Mouse (Mus musculus) MN1 (cell line): ENCODE results near the gene Gpr132.
"Not testable (repeated sequence)": the region's sequence is repeated elsewhere in the genome, so short reads cannot be mapped to it uniquely, and the experiment has no call there.

Experiments
- DNase-seq: peaks from one replicate; pipeline ENCODE4 v3.0.0-alpha.2; 2016; ENCODE audit warnings: low spot score

Gpr132 gene

GRCm38 (mm10) chr12:112853050-112853729, 14.8 kb downstream of the Gpr132 start:
- DNase-seq: no peak

DNA sequence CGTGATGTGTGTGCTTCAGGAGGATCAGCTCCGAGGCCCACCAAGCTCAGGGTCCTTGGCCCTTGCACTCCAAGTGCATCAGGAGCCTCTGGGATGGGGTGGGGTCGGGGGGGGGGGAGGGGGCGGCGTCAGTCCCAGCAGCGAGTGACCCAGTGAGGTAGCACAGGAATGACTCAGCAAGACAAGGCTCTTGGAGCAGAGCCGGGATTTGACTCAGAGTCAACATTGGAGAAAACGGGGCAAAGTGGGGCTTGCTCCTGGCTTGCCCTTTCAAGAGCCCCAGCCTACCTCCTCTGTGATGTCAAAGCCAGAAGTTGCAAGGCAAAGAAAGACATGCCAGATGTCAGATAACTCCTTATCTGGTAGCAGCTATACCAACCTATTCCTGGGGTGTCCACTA, 16.9 kb downstream of the Gpr132 start:
- DNase-seq: no peak

- DNase-seq: no peak
Measured at GRCm38 (mm10) chr12:112850344-112850743, 17.7 kb downstream of the Gpr132 start.

- peak; percentile 20 for DNase-seq
Measured at GRCm38 (mm10) chr12:112849235-112850022, 18.6 kb downstream of the Gpr132 start.

DNA sequence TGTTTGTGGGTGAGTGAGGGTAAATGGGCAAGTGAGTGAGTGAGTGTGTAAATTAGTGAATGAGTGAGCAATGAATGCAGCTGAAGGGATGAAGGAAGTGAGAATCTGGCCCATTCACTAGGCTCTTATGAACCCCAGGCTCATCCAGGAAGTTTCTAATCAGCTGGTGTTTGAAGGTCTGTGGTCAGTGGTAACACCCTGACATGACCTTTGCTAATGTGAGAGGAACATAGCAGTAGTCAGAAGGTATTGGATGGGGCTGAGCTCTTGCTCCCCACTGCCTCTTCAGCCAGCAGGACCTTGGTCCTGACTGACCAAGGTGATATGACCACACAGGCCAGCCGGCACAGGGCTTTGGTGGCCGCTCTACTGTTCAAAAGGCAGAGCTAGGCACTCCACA, 20.1 kb downstream of the Gpr132 start:
- DNase-seq: no peak

DNA sequence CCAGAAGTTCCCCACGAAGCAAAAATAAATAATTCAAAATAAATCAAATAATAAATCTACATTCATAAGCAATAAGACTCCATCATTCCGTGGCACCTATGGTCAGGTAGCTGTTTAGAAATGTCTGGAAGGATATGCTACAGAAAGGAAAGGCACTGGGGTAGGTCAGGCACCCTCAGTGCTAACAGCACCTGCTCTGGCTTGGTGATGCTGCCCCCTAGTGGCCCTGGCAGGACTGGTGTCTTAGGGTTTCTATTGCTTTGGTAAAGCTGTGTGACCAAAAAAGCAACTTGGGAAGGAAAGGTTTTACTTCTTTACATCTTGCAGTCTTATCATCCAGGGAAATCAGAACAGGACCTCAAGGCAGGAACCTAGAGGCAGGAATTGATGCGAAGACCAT, 24.2 kb downstream of the Gpr132 start:
- peak; percentile 79 for DNase-seq

DNA sequence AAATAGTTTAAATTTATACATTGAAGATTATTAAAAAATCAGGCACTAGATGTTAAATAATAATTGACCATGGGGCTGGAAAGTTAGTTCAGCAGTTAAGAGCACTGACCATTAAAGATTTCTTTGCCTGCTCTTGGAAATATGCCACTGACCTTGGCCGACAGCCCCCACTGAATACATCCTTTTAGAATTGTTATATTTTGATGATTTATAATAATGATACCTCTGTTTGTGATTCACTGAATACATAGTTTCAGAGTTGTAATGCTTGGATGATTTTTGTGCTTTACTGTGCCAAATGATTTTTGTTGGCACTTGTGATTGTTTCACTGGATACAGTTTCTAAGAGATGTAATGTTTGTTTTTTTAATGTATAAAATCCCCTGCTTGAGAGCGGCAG, 25.9 kb downstream of the Gpr132 start:
- DNase-seq: not testable (repeated sequence)

DNA sequence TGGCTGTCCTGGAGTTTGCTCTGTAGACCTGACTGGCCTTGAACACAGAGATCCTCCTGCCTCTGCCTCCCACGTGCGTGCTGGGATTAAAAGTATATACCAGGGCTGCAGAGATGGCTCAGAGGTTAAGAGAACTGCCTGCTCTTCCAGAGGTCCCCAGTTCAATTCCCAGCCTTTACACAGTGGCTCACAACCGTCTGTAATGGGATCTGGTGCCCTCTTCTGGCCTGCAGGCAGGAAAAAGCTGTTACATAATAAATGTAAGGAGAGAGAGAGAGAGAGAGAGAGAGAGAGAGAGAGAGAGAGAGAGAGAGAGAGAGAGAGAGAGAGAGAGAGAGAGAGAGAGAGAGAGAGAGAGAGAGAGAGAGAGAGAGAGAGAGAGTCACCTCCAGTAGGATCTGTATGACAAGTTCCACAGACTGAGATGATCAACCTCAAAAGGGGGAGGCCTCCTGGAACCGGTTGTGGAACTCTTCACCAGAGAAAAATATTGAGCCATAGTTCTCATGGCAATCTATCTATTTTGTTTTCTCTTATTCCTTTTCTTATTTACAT, 26.6 kb downstream of the Gpr132 start:
- not testable (repeated sequence) for DNase-seq

DNA sequence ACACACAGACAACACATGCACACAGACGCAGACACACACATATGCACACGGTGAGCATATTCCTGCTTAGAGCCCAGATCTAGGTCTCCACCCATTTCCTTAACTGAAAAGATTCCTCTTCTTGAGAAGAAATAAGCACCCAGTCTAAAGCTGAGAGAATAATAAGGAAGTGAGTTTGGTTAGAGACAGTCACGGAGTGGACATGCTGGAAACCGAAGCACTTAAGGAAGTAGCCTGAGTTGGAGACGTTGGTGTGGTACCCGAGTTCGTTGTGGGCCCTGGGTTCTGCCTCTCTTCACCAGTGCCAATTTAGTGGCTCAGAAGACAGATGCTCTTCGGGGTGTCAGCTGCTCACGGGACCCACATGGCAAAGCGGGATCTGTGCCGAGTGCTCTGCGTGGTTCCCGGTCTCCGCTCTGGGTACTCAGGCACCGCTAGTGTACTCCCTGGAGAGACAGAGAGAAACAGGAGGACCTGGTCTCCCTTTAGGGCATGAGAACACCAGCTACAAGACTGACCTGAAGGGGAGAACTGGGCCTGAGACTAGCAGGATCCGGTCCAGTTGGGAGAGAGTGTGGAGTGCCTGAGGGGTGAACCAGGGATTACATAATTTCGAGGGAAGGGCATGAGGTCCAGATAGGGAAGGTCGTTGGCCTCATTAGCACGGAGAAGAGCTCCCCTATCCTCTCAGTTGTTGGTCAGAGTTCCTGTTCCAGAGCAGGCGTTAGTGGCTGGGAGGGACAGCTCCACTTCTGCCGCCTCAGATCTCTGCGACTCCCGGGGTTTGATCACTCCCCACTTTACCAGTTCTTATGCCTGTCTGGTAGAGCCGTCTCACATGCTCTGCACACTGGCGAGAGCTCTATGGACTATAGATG, 27.6 kb downstream of the Gpr132 start:
- no peak for DNase-seq

DNA sequence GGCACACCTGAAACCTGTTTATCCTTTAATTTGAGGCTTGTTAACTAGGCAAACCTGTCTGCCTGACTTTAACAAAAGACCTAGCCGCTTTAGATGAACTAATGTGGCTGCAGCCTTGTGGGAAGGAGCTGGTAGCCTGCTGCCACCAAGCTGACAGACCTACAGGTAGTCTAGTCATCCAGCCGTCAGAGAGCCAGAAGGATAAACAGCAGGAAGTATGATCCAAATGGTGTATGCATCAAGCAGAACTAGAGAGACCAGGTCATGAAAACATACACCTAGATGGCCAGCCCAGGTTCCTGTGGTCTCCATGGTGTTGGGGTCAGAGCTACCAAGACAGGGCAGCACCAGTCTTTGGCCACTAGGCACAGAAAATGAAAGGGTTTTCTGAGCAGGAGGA, 33.0 kb downstream of the Gpr132 start:
- DNase-seq: no peak

DNA sequence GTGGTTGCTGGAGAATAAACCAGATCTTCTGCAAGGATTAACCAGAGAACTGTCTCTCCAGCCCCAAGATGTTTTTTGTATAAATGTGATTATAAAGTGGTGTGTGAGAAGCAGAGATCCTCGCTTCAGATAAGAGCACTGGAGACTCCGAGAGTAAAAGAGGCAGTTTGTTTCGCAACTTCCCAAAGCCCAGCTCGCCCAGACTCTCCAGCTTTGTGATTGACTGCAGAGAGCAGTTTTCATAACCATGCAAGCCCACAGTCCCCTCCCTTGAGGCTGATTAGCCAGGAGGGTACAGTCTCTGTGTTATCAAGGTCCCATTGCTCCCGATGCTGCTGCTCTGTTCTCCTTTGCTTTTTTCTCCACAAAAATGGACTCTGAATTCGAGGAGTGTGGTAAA, 34.5 kb downstream of the Gpr132 start:
- DNase-seq: no peak

DNA sequence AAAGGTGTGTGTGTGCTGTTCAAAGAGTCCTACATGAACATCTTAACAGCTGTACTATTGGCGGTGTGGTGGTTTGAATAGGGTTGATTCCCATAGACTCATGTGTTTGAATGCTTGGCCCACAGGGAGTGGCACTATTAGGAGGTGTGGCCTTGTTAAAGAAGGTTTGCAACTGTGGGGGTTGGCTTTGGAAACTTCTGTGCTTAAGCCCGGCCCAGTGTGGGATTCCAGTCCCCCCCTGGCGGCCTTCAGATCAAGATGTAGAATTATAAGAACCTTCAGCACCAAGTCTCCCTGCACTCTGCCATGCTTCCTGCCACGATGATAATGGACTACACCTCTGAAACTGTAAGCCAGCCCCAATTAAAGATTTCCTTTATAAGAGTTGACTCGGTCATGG, 35.6 kb downstream of the Gpr132 start:
- no peak for DNase-seq

DNA sequence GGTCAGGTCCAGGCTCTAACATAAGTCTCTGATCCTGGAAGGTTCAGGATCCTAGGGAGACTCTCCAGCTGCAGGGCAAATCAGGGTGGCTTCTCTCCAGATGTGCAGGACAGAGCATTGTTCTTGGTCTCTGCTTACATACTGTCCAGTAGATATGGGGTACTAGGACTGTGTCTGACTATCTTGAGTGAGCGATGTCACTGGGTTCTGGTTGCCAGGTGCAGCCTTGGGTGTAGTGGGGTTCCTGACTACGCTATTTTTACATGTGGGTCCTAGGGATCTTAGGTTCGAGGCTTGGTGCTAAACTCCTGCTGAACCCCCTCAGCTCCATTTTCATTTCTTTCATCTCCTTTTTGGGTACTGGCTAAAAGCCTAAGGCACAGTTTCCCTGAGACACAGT, 37.5 kb downstream of the Gpr132 start:
- no peak for DNase-seq

GRCm38 (mm10) chr12:112830141-112830540, 37.9 kb downstream of the Gpr132 start:
- no peak for DNase-seq

GRCm38 (mm10) chr12:112829244-112829864, 38.7 kb downstream of the Gpr132 start, which contains the start of gene Cdca4:
Cdca4 (minus strand) TSS chr12:112829423.
- peak; percentile 95 for DNase-seq

GRCm38 (mm10) chr12:112828501-112829243, 39.4 kb downstream of the Gpr132 start:
- peak; percentile 70 for DNase-seq

DNA sequence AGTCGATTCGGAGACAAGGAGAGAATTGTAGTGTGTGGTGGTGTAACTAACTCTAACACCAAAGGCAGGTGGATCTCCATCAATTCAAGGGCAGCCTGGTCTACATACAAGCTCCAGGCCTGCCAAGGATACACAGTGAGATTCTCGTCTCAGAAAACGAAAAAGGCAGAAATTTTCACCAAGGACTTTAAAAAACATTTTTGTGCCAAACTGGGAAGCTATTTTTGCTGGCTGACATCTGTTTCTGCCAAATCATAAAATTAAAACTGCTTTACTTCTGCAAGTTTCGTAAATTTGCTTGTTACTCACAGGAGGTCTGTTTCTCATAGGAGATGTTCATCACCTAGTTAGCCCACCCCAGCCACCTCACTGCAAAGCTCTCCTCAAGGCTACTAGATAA, 42.1 kb downstream of the Gpr132 start:
- DNase-seq: no peak

DNA sequence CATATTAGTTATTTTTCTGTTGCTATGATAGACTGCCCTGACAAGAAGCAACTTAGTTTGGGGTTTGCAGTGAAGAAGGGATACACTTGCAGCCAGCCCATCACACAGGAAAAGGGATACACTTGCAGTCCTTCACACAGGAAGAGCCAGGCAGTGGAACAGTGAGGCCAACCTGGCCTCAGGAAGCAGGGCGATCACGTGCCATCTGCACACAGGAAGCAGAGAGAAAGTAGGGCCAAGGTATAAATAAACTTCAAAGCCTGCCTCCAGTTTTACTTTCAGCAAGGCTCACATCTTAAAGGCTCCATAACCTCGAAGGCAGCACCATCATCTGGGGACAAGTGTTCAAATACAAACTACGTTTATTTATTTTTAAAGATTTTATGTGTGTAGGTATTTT, 44.8 kb downstream of the Gpr132 start:
- DNase-seq: no peak

DNA sequence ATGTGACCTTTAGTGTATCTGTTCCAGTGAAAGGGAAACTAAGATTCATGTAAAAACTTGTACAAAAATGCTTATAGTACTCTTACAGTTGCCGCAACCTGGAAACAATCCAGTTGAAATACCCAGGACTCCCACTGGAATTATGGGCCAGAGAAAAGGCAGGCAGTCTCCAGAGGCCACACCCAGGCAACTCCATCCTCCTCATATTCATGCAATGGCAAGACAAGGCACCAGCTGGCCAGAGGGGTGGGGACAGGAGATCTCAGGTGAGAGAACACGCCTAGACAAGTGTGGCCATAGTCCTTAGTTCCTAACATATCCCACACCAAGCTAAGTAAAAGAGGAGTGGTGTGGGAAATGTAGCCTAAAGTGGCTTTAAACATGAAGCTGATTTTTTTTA, 45.4 kb downstream of the Gpr132 start:
- DNase-seq: no peak

- no peak for DNase-seq
Measured at GRCm38 (mm10) chr12:112821974-112822373, 46.1 kb downstream of the Gpr132 start.

GRCm38 (mm10) chr12:112821216-112821615, 46.8 kb downstream of the Gpr132 start:
- no peak for DNase-seq
